Mouse (Mus musculus) ES-Bruce4 (cell line): ENCODE results near the gene Elob.
A peak's percentile ranks its signal among the peaks of the same experiment; 100 is the strongest.

ENCODE experiments used
- CTCF ChIP-seq: IDR thresholded peaks from one replicate; pipeline ENCODE4 v1.8.1; 2011; ENCODE audit warnings: low read depth, low read length
- EP300 ChIP-seq: IDR thresholded peaks from 2 replicates; pipeline ENCODE4 v1.6.1; 2011; ENCODE audit warnings: low read depth, low read length; ENCODE audit not compliant: insufficient read depth
- POLR2A ChIP-seq: IDR thresholded peaks from one replicate; pipeline ENCODE4 v1.8.1; 2011; ENCODE audit warnings: low read length; ENCODE audit not compliant: insufficient read depth

GRCm38 (mm10) chr17:23853292-23853691 lies 24.4 kb upstream of the Elob start:
- TF ChIP-seq POLR2A, result no peak
- TF ChIP-seq CTCF, result peak; percentile 84
- TF ChIP-seq EP300, result no peak
